Mouse (Mus musculus) liver, embryonic 14.5 days (tissue): ENCODE data around the gene Tpst1. TPM values are rescaled to one million over a fixed set of nuclear protein-coding genes. Genes with fewer than 3 reads are reported as not detected.

Experiments used
- ATAC-seq: fragments of 200-750 bp; cut with Nextera tagmentation; 2 replicates; pipeline ENCODE4 v1.8.0; 2017; ENCODE audit warnings: moderate number of reproducible peaks, mild to moderate bottlenecking, moderate library complexity; ENCODE audit not compliant: insufficient read depth
- DNase-seq, 3 experiments: peaks; one replicate each; pipeline ENCODE4 v3.0.0-alpha.2; 2012 to 2013; ENCODE audit warnings: low read depth in 3 of 3, low spot score in 3 of 3
- H3K27ac ChIP-seq: fragments of 300-500 bp; sonication (generic); 2 replicates; pipeline ENCODE4 v1.5.1; 2014; ENCODE audit warnings: moderate library complexity, mild to moderate bottlenecking, control low read depth, inconsistent platforms
- H3K27me3 ChIP-seq: fragments of 300-500 bp; sonication (generic); 2 replicates; pipeline ENCODE4 v1.6.1; 2014; ENCODE audit warnings: mild to moderate bottlenecking, low read length, moderate library complexity; ENCODE audit not compliant: control insufficient read depth, insufficient read depth
- H3K36me3 ChIP-seq: fragments of 300-500 bp; sonication (generic); replicated peaks from 2 replicates; pipeline ENCODE4 v1.6.1; 2014; ENCODE audit warnings: low read depth; ENCODE audit not compliant: control insufficient read depth, insufficient read depth
- H3K4me1 ChIP-seq, 2 experiments: fragments of 200-500 bp in 1 of 2; fragments of 300-500 bp in 1 of 2; sonication (generic) in 1 of 2; replicated peaks; 2 replicates each; pipeline ENCODE4 v1.6.1; 2012 to 2014; ENCODE audit warnings: antibody characterized with exemption in 1 of 2, inconsistent platforms in 1 of 2, low read length in 1 of 2; ENCODE audit not compliant: control insufficient read depth in 2 of 2, insufficient read depth in 2 of 2
- H3K4me2 ChIP-seq: fragments of 300-500 bp; sonication (generic); 2 replicates; pipeline ENCODE4 v1.6.1; 2014; ENCODE audit warnings: low read depth, mild to moderate bottlenecking, control low read depth, moderate library complexity
- H3K4me3 ChIP-seq, 2 experiments: fragments of 200-500 bp in 1 of 2; fragments of 300-500 bp in 1 of 2; sonication (generic) in 1 of 2; 2 replicates each; pipeline ENCODE4 v1.5.1; 2012 to 2014; ENCODE audit warnings: low read depth in 2 of 2, low read length in 2 of 2, mild to moderate bottlenecking in 2 of 2, control low read depth in 1 of 2, inconsistent platforms in 1 of 2, moderate library complexity in 1 of 2; ENCODE audit not compliant: insufficient read depth in 1 of 2
- H3K9ac ChIP-seq: fragments of 300-500 bp; sonication (generic); replicated peaks from 2 replicates; pipeline ENCODE4 v1.6.1; 2014; ENCODE audit warnings: mild to moderate bottlenecking, control low read depth, moderate library complexity
- H3K9me3 ChIP-seq: fragments of 300-500 bp; sonication (generic); 2 replicates; pipeline ENCODE4 v1.6.1; 2016; ENCODE audit warnings: low read length, mixed read lengths; ENCODE audit not compliant: control insufficient read depth
- CTCF ChIP-seq: IDR thresholded peaks from 2 replicates; pipeline ENCODE4 v1.5.1; 2016; ENCODE audit warnings: antibody characterized with exemption, low read depth, control low read depth
- EP300 ChIP-seq: IDR thresholded peaks from 2 replicates; pipeline ENCODE4 v1.6.1; 2016; ENCODE audit warnings: antibody characterized with exemption, low read depth
- WGBS: fragments of 180-500 bp; shearing (Covaris S2); extraction: QIAGEN DNeasy Blood & Tissue Kit; methylation state at CpG from one replicate; pipeline ENCODE4 v1.1.7; 2014; ENCODE audit not compliant: insufficient replicate concordance; 5-methylcytosine and 5-hydroxymethylcytosine counted together
- polyA plus RNA-seq, 2 experiments: library from polyadenylated mRNA; depleted of rRNA in 1 of 2; stranded (reverse) in 1 of 2; unstranded in 1 of 2; fragments of >200 nt; fragmentation: Nextera tagmentation in 1 of 2; extraction: Ambion mirVana in 1 of 2; gene quantifications; 2 replicates each; pipeline versions ENCODE4 v1.2.1 to v1.2.3; 2012 to 2014

Tpst1 gene
- polyA plus RNA-seq, 2 experiments: 10.0 to 22.8 TPM

- Histone ChIP-seq H3K9ac (peak overlapping the region; percentile 86), H3K27ac (no peak overlapping the region), H3K36me3 (peaks cover 3% of the 10 kb centered on the region), H3K27me3 (no peaks in the 10 kb centered on the region), H3K9me3 (peaks cover 4% of the 10 kb centered on the region; the same call in 1 of the 2 replicates), H3K4me1 (peaks cover 6 to 15% of the 10 kb centered on the region in 2 experiments; a peak in 3 of 4 replicates), H3K4me2 (peak overlapping the region; percentile 98), H3K4me3 (peak overlapping the region; percentile 79 to 81)
- TF ChIP-seq CTCF (peak; percentile 63), EP300 (no peak)
- DNase-seq (no peak), ATAC-seq (no peak)
- 78% methylated on average over 16 of the region's 16 CpGs for WGBS
Observed at GRCm38 (mm10) chr5:130080051-130080681, 7.0 kb downstream of the Tpst1 start.

- no peak for DNase-seq
- TF ChIP-seq CTCF (peak; percentile 70), EP300 (no peak)
- ATAC-seq: no peak
- no peak overlapping the region for H3K9ac ChIP-seq
- H3K4me3 ChIP-seq: no peak overlapping the region
- H3K36me3 ChIP-seq: peaks cover 3% of the 10 kb centered on the region
- WGBS: 87% methylated on average over 8 of the region's 8 CpGs
- peaks cover 6 to 15% of the 10 kb centered on the region in 2 experiments; a peak in 3 of 4 replicates for H3K4me1 ChIP-seq
- peaks cover 4% of the 10 kb centered on the region; the same call in 1 of the 2 replicates for H3K9me3 ChIP-seq
- H3K4me2 ChIP-seq: no peak overlapping the region
- H3K27me3 ChIP-seq: no peaks in the 10 kb centered on the region
- H3K27ac ChIP-seq: no peak overlapping the region
Observed at GRCm38 (mm10) chr5:130081181-130081881, 8.2 kb downstream of the Tpst1 start.

- TF ChIP-seq CTCF: no peak
- no peak for TF ChIP-seq EP300
- peaks cover 3% of the 10 kb centered on the region for H3K36me3 ChIP-seq
- H3K9ac ChIP-seq: no peak overlapping the region
- no peak overlapping the region for H3K4me3 ChIP-seq
- H3K4me1 ChIP-seq: peaks cover 6 to 15% of the 10 kb centered on the region in 2 experiments; a peak in 3 of 4 replicates
- H3K9me3 ChIP-seq: peaks cover 4% of the 10 kb centered on the region; the same call in 1 of the 2 replicates
- no peak overlapping the region for H3K4me2 ChIP-seq
- DNase-seq (no peak), ATAC-seq (no peak)
- 62% methylated on average over 4 of the region's 4 CpGs for WGBS
- H3K27me3 ChIP-seq: no peaks in the 10 kb centered on the region
- no peak overlapping the region for H3K27ac ChIP-seq
Observed at GRCm38 (mm10) chr5:130082431-130082830, 9.3 kb downstream of the Tpst1 start.

- Histone ChIP-seq H3K4me1 (peaks cover 10 to 13% of the 10 kb centered on the region in 2 experiments; a peak in 2 of 4 replicates), H3K9ac (no peak overlapping the region), H3K4me3 (no peak overlapping the region), H3K27ac (no peak overlapping the region), H3K36me3 (peaks cover 3% of the 10 kb centered on the region), H3K9me3 (peaks cover 4% of the 10 kb centered on the region; the same call in 1 of the 2 replicates), H3K4me2 (no peak overlapping the region), H3K27me3 (no peaks in the 10 kb centered on the region)
- DNase-seq (no peak), ATAC-seq (no peak)
- WGBS: 76% methylated on average over 3 of the region's 3 CpGs
- TF ChIP-seq EP300: no peak
- no peak for TF ChIP-seq CTCF
Observed at GRCm38 (mm10) chr5:130084271-130084670, 11.1 kb downstream of the Tpst1 start.

- Histone ChIP-seq H3K4me3 (no peak overlapping the region), H3K9ac (no peak overlapping the region), H3K4me1 (peaks cover 7 to 11% of the 10 kb centered on the region in 2 experiments; a peak in 3 of 4 replicates), H3K9me3 (no peaks in the 10 kb centered on the region), H3K4me2 (no peak overlapping the region), H3K27me3 (no peaks in the 10 kb centered on the region), H3K27ac (no peak overlapping the region), H3K36me3 (no peaks in the 10 kb centered on the region)
- DNase-seq: no peak
- 78% methylated on average over 7 of the region's 7 CpGs for WGBS
- no peak for ATAC-seq
- TF ChIP-seq EP300 (no peak), CTCF (no peak)
Observed at GRCm38 (mm10) chr5:130088008-130088407, 14.9 kb downstream of the Tpst1 start.
